Mouse (Mus musculus) hindbrain, embryonic 14.5 days (tissue): Measurements from ENCODE around the gene Flywch1. TPM values are rescaled to one million over a fixed set of nuclear protein-coding genes. Genes with fewer than 3 reads are reported as not detected.

Source experiments
- ATAC-seq: fragments of 200-750 bp; cut with Nextera tagmentation; 2 replicates; pipeline ENCODE4 v1.8.0; 2017; ENCODE audit warnings: moderate number of reproducible peaks, mild to moderate bottlenecking, moderate TSS enrichment, moderate library complexity; ENCODE audit not compliant: low FRiP score
- DNase-seq: peaks from one replicate; pipeline ENCODE4 v3.0.0-alpha.2; 2015; ENCODE audit warnings: low spot score
- H3K27ac ChIP-seq: fragments of 300-500 bp; sonication (generic); 2 replicates; pipeline ENCODE4 v1.5.1; 2014; ENCODE audit warnings: mild to moderate bottlenecking, moderate library complexity
- H3K27me3 ChIP-seq: fragments of 300-500 bp; sonication (generic); 2 replicates; pipeline ENCODE4 v1.6.1; 2014; ENCODE audit warnings: mild to moderate bottlenecking, low read length, mixed read lengths; ENCODE audit not compliant: control insufficient read depth, insufficient read depth
- H3K36me3 ChIP-seq: fragments of 300-500 bp; sonication (generic); replicated peaks from 2 replicates; pipeline ENCODE4 v1.6.1; 2014; ENCODE audit not compliant: control insufficient read depth, insufficient read depth
- H3K4me1 ChIP-seq: fragments of 300-500 bp; sonication (generic); replicated peaks from 2 replicates; pipeline ENCODE4 v1.6.1; 2014; ENCODE audit warnings: antibody characterized with exemption, low read length, mixed read lengths; ENCODE audit not compliant: control insufficient read depth, insufficient read depth
- H3K4me2 ChIP-seq: fragments of 300-500 bp; sonication (generic); replicated peaks from 2 replicates; pipeline ENCODE4 v1.6.1; 2014; ENCODE audit warnings: mild to moderate bottlenecking, moderate library complexity
- H3K4me3 ChIP-seq: fragments of 300-500 bp; sonication (generic); replicated peaks from 2 replicates; pipeline ENCODE4 v1.5.1; 2014; ENCODE audit warnings: mild to moderate bottlenecking, low read length
- H3K9ac ChIP-seq: fragments of 300-500 bp; sonication (generic); 2 replicates; pipeline ENCODE4 v1.6.1; 2014
- H3K9me3 ChIP-seq: fragments of 300-500 bp; sonication (generic); 2 replicates; pipeline ENCODE4 v1.6.1; 2016; ENCODE audit warnings: low read length; ENCODE audit not compliant: control insufficient read depth
- WGBS: fragments of 180-500 bp; shearing (Covaris S2); extraction: QIAGEN DNeasy Blood & Tissue Kit; methylation state at CpG from one replicate; pipeline ENCODE4 v1.1.7; 2014; 5-methylcytosine and 5-hydroxymethylcytosine counted together
- polyA plus RNA-seq: library from polyadenylated mRNA; unstranded; fragments of >200 nt; fragmentation: Nextera tagmentation; extraction: Ambion mirVana; gene quantifications from 2 replicates; pipeline ENCODE4 v1.2.1, GENCODE M21; 2014

Gene Flywch1
- polyA plus RNA-seq, 1 experiment from 2014 or later: 183 TPM

DNA sequence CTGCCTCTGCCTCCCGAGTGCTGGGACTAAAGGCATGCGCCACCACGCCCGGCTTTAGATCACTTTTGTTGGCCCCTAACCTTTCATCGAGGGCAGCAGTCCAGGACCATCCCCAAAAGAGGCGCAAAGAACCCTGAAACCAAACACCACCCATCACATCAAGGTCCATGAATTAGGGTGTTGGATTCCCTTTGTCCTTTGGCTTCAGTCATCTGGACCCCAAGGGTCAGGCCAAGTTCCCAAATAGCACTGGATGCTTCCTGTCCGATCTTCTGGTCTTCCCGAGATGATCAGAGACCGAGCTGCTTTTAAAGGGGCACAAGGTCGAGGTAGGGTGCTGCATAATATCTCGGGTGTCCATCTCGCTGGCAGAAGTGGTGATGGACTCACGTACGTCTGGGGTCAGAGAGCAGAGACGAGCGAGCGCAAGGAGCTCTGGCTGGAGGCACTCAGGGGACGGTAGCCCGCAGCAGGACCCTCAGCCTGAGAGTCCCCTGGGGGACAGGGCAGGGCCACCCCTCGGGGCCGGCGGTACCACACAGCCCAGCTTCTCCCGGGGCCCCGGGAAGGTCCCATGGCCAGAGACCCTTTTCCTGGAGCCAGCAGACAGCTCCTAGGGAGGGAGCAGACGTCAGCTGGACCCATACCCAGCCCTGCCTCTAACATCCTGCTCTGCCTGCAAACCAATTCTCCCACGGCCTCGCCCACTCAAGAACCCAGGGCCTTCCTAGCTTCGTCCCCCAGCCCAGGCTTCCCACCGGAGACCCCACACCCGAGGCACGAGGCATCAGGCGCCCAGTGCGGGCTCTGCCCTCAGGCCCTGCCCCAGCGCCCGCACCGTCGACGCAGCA, 29.8 kb downstream of the Flywch1 start:
- peak overlapping the region; percentile 41 for H3K9ac ChIP-seq

DNA sequence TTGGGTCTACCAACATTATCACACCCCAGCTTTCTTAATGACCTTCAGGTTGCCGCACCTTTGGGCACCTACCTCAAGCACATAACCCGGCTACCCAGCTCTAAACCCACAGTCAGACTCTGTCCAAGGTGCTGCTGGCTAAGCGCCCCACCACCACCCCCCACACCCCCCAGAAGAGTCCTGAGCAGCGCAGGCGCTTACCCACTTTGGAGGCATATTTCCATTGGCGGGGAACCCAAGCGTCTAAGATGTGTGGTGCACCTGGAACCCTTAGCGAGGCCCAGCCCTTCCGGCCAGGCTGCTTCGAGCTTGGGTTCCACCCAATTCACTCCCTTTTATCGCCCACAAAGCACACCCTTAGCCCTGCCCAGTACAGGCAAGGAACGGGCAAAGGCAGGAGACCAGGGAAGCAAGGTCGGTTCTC, 30.8 kb downstream of the Flywch1 start, which contains the start of gene Paqr4:
Gene Paqr4 (minus strand): TSS at position 270 of the 424 bp plus-strand sequence.
- DNase-seq (no peak), ATAC-seq (no peak; the same call in 1 of the 2 replicates)
- WGBS: 7% methylated on average over 13 of the region's 13 CpGs
- peak within 1 kb of the TSS; percentile 82 for H3K27ac ChIP-seq
- H3K36me3 ChIP-seq: peaks cover 17% of the 10 kb centered on the region; the same call in 1 of the 2 replicates
- H3K9ac ChIP-seq: peak within 1 kb of the TSS; percentile 94
- H3K4me1 ChIP-seq: peaks cover 25% of the 10 kb centered on the region
- H3K4me3 ChIP-seq: peak within 1 kb of the TSS; percentile 91
- H3K4me2 ChIP-seq: peak within 1 kb of the TSS; percentile 70
- H3K27me3 ChIP-seq: peaks cover 46% of the 10 kb centered on the region
- no peaks in the 10 kb centered on the region for H3K9me3 ChIP-seq

More for the DNA sequence above, 29.8 kb downstream of the Flywch1 start:
- H3K27ac ChIP-seq: no peak overlapping the region
- WGBS: 52% methylated on average over 38 of the region's 38 CpGs
- H3K4me3 ChIP-seq: peak overlapping the region; percentile 21; the same call in 1 of the 2 replicates
- H3K36me3 ChIP-seq: peaks cover 8% of the 10 kb centered on the region; the same call in 1 of the 2 replicates
- DNase-seq: no peak
- peaks cover 35% of the 10 kb centered on the region for H3K4me1 ChIP-seq
- H3K27me3 ChIP-seq: peaks cover 55% of the 10 kb centered on the region
- H3K4me2 ChIP-seq: peak overlapping the region; percentile 43; the same call in 1 of the 2 replicates
- no peaks in the 10 kb centered on the region for H3K9me3 ChIP-seq
- ATAC-seq: no peak

DNA sequence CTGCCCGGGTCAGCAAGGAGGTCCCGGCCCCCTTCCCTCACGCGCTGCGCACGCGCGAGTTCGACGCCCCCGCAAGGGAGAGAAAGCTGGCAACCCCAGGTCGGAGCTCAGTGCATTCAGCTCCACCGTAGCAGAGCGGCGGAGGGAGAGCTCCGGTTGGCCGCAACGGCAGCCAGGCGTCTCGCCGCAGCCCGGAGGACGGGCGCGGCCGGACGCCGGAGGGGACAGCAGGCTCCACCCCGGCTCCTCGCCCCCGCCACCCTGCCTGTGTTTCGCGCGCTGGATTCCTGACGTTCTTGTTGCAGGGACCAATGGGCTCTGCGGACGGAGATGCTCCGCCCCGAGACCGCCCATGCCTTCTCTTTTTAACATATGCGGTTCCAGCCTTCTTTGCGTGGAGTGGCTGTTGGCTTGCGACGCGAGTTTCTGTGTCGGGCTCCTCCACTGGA, 31.2 kb downstream of the Flywch1 start:
- H3K27me3 ChIP-seq: peaks cover 42% of the 10 kb centered on the region
- H3K4me2 ChIP-seq: peak overlapping the region; percentile 70
- peak overlapping the region; percentile 82 for H3K27ac ChIP-seq
- peaks cover 21% of the 10 kb centered on the region; the same call in 1 of the 2 replicates for H3K36me3 ChIP-seq
- peak; percentile 81 for ATAC-seq
- WGBS: under 1% methylated on average over 25 of the region's 46 CpGs
- H3K9me3 ChIP-seq: no peaks in the 10 kb centered on the region
- peak overlapping the region; percentile 94 for H3K9ac ChIP-seq
- DNase-seq: peak; percentile 86
- peak overlapping the region; percentile 91 for H3K4me3 ChIP-seq
- peaks cover 21% of the 10 kb centered on the region for H3K4me1 ChIP-seq

DNA sequence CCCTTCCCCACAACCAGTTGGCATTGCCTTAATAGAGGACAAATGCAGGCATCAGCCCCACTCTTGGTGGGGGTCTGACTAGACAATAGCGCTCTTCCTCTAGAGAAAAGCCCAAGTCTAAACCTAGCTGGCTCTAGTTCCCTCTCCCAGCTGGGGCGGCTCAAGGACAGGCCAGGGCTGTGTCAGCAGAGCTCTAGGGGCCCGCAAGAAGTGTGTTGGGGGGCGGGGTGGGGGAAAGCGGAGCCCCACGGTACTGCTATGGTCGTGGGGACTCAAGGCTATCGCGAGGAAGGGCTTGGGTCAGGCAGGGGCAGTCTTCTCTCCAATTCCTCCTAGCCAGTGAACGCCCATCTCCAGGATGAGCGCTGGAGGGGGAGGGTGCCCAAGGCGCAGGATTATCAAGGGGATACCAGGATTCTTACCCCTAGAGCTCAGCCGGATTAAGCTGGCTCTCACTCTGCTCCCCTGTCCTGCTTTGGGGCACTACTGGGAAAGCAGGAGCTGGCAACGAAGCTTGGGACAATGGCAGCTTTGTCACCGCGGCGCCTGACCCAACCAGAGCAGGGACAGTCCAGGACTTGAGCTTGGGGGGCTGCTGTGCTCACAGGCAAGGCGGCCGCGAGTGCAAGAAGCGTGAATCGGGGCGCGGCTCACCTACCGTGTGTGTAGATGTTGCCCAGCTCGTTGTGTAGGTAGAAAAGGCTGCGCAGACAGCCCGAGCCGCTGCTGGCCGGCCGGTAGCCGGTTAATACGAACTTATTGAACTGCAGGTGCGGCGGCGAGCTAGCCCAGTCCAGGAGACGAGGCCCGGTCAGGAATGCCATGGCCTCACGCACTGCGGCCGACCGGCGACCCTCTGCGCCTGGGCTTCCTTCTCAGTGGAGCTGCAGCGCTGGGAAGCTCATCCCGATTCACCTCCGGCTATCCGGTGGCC, 31.9 kb downstream of the Flywch1 start:
- DNase-seq: no peak
- under 1% methylated on average over 45 of the region's 48 CpGs for WGBS
- Histone ChIP-seq H3K4me3 (peak overlapping the region; percentile 91), H3K9me3 (no peaks in the 10 kb centered on the region), H3K27ac (peak overlapping the region; percentile 82), H3K36me3 (peaks cover 23% of the 10 kb centered on the region; the same call in 1 of the 2 replicates), H3K4me2 (peak overlapping the region; percentile 70), H3K9ac (peak overlapping the region; percentile 94), H3K27me3 (peaks cover 35% of the 10 kb centered on the region), H3K4me1 (peaks cover 15% of the 10 kb centered on the region)
- peak; percentile 29 for ATAC-seq

DNA sequence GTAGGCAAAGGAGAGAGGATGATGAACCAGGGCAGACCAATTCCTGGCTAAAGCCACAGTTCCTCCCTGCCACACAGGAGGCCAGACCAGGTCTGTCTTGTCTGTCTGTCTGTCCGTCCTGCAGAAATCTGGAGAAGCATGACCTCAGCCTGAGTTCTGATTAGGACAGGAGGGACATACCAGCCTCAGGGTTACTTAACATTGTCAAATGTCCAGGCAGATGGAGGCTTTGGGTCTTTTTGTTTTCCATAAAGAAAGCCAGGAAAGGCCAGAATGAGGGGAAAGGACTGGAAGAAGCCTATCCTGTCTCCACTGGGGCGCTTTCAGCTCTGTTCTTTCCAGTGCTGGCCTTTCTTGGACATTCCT, 32.6 kb downstream of the Flywch1 start:
- 20% methylated on average over 2 of the region's 2 CpGs for WGBS
- no peaks in the 10 kb centered on the region for H3K9me3 ChIP-seq
- peak overlapping the region; percentile 91 for H3K4me3 ChIP-seq
- 0 out of 2 replicates have a peak overlapping the region, but pooled peaks have one; percentile 82 for H3K27ac ChIP-seq
- peaks cover 23% of the 10 kb centered on the region; the same call in 1 of the 2 replicates for H3K36me3 ChIP-seq
- DNase-seq (no peak), ATAC-seq (no peak)
- peaks cover 29% of the 10 kb centered on the region for H3K27me3 ChIP-seq
- peaks cover 15% of the 10 kb centered on the region for H3K4me1 ChIP-seq
- peak overlapping the region; percentile 94 for H3K9ac ChIP-seq
- H3K4me2 ChIP-seq: peak overlapping the region; percentile 70

DNA sequence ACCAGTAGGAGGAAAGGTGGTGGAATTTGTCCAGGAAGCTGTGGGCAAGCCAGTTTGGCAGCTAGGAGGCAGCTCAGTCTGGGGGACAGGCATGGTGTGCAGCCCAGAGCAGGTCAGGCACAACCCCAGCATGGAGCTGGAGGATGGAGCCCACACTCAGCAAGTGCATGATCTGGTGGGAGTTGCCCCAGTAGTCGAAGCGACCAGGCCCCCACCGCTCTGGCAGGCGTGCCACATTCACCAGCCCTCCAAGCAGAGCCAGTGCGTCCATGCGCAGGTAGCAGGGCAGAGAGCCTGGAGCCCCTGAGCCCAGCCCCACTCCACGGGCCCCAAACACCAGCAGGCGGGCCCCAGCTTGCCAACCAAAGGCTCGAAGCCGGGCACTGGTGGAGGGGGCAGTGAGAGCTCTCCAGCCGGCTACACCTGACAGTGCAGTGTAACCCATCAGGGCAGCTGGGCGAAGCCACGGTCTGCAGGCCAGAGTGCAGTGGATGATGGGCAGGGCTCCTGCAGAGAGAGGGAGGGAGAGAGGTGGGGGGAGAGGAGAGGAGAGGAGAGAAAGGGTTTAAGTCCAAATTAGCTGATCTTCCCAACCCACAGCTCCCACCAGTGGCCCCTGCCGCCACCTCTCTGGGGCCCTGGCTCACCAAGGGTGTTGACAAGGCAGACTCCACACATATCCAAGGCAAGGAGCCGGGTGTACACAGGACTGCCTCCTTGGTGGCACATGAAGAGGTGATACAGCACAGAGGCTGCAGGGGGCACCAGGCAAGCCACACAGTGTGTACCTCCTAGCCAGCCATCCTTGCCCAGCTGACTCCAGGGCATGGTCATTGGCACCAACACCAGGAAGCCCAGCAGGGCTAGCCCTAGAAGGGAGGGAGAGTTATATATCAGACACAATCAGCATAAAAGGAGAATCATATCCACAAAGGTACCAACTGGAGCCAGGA, 33.6 kb downstream of the Flywch1 start:
- no peak for ATAC-seq
- Histone ChIP-seq H3K36me3 (peaks cover 23% of the 10 kb centered on the region; the same call in 1 of the 2 replicates), H3K4me2 (peak overlapping the region; percentile 70), H3K4me3 (no peak overlapping the region; the same call in 1 of the 2 replicates), H3K27ac (no peak overlapping the region), H3K27me3 (peaks cover 18% of the 10 kb centered on the region), H3K4me1 (peaks cover 15% of the 10 kb centered on the region), H3K9ac (peak overlapping the region; percentile 94), H3K9me3 (no peaks in the 10 kb centered on the region)
- 58% methylated on average over 15 of the region's 15 CpGs for WGBS
- DNase-seq: no peak

DNA sequence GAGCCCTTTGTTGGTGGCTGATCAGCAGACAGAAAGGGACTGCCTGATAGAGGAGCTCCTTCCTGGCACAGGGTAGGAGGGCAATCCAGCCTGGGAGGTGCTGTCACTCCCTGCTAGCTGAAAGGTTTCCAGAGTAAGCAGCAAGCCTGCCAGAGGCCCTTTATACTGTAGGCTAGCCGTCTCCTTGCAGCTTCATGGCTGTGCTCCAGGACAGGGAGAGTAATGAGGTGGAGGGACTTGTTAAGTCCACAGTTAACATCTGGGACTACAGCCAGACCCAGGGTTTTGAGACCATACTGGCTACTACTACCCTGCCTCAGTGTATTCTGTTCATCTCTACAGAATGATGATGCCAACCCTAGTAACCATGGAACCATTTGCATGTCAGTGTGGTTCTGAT, 37.1 kb downstream of the Flywch1 start:
- Histone ChIP-seq H3K9me3 (no peaks in the 10 kb centered on the region), H3K27ac (no peak overlapping the region), H3K36me3 (peaks cover 23% of the 10 kb centered on the region; the same call in 1 of the 2 replicates), H3K27me3 (no peaks in the 10 kb centered on the region), H3K4me1 (peaks cover 15% of the 10 kb centered on the region), H3K4me3 (no peak overlapping the region), H3K9ac (no peak overlapping the region), H3K4me2 (no peak overlapping the region)
- 89% methylated on average over 1 of the region's 1 CpGs for WGBS
- no peak for ATAC-seq
- no peak for DNase-seq

DNA sequence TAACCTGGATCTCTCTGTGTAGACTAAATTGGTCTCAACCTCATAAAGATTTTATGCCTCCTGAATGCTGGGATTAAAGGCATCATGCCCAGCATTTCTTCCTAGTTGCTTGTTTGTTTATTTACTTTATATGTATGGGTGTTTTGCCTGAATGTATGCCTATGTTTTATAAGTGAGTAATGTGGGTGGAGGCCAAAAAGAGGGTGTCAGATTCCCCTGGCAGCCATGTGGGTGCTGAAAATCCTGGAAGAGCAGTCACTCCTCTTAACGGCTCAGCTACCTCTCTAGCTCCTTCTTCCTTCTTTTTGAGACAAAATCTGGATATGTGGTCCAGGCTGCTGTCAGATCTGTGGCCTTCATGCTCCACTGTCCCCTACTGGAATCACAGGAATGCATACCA, 41.0 kb downstream of the Flywch1 start:
- ATAC-seq (no peak), DNase-seq (no peak)
- H3K27ac ChIP-seq: no peak overlapping the region
- peaks cover 3% of the 10 kb centered on the region; the same call in 1 of the 2 replicates for H3K4me1 ChIP-seq
- no peak overlapping the region for H3K4me3 ChIP-seq
- H3K9me3 ChIP-seq: no peaks in the 10 kb centered on the region
- no peaks in the 10 kb centered on the region for H3K27me3 ChIP-seq
- 89% methylated on average over 1 of the region's 1 CpGs for WGBS
- H3K36me3 ChIP-seq: peaks cover 4% of the 10 kb centered on the region; the same call in 1 of the 2 replicates
- no peak overlapping the region for H3K9ac ChIP-seq
- H3K4me2 ChIP-seq: no peak overlapping the region
